Mouse (Mus musculus): ENCODE data around the gene Rab39. TPM values are rescaled to one million over a fixed set of nuclear protein-coding genes. Genes with fewer than 3 reads are reported as not detected.
A peak's percentile ranks its signal among the peaks of the same experiment; 100 is the strongest.

The Rab39 gene
- 3.1 and 3.2 TPM in 2 replicates for polyA plus RNA-seq (2016; fragmentation: Nextera tagmentation; extraction: Ambion mirVana)

DNA sequence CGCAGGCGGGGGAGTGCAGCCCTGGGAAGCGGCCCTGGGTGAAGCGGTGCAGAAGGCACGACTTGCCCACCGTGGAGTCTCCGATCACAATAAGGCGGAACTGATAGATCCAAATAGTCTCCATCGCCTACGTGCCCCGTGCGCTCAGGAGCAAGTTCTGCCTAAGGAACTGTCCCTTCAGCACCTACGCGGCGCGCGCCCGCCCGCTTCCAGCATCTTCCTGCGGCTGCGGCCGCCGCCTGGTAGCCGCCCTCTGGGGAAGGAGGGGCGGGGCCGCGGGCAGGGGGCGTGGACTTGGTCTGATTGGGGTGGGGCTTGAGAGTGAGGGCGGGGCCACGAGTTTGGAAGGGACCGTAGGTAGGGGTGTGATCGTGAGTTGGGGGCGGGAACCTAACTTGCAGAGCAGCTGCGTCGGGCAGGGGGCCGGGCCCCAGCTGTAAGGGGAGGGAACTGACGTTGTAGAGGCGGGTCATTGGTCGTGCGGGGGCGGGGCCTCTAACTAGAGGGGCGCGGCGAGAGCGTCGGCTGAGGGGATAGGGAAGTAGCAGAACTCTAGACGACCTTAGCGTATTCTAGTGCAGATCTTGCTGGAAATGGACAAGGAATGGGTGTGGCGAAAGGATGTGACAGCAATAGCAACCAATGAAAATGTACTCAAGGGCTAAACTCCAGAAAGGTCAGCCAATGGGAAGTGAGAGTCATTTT is at the start of gene Rab39:
Gene Rab39, minus strand, starts transcription at position 241 of the 705 bp plus-strand sequence.
- H3K36me3 ChIP-seq, result no peaks in the 10 kb centered on the region
- peak within 1 kb of the TSS; percentile 62 for H3K9ac ChIP-seq
- WGBS, result under 1% methylated on average over 46 of the region's 49 CpGs
- H3K27me3 ChIP-seq, result no peaks in the 10 kb centered on the region
- peak within 1 kb of the TSS; percentile 72 for H3K4me3 ChIP-seq
- H3K27ac ChIP-seq, result peak within 1 kb of the TSS; percentile 52; the same call in 1 of the 2 replicates
- H3K4me2 ChIP-seq (replicated peaks), result peak within 1 kb of the TSS; percentile 78
- peaks cover 10% of the 10 kb centered on the region for H3K4me1 ChIP-seq
- ATAC-seq (ENCODE audit: low FRiP score), result peak; percentile 95
- no peaks in the 10 kb centered on the region for H3K9me3 ChIP-seq (replicated peaks)

GRCm38 (mm10) chr9:53754801-53755200 is 48.8 kb upstream of the Rab39 start:
- H3K27me3 ChIP-seq, result peaks cover 4% of the 10 kb centered on the region; the same call in 1 of the 2 replicates
- no peaks in the 10 kb centered on the region for H3K9me3 ChIP-seq (replicated peaks)
- H3K36me3 ChIP-seq, result no peaks in the 10 kb centered on the region
- H3K4me1 ChIP-seq, result no peaks in the 10 kb centered on the region
- no peak overlapping the region for H3K27ac ChIP-seq
- no peak overlapping the region for H3K4me2 ChIP-seq (replicated peaks)
- ATAC-seq (ENCODE audit: low FRiP score), result no peak
- no peak overlapping the region for H3K9ac ChIP-seq
- no peak overlapping the region for H3K4me3 ChIP-seq

DNA sequence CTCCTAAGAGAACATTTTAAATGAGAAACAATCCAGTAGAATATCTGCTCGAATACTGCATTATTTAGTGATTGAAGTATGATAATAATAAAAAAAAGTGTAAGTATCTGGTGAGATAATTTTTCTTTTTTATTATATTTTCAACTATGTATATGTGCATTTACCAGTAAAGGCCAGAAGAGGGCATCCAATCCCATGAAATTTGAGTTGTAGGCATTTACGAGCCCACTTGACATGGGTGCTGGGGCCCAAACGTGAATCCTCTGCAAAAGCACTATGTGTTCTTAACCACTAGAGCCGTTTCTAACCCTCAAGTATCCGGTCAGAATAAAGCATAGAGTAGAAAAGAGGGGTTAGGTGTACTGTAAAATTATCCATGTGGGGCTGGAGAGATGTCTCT is 44.9 kb upstream of the Rab39 start:
- Histone ChIP-seq H3K27me3 (peaks cover 4% of the 10 kb centered on the region; the same call in 1 of the 2 replicates), H3K27ac (no peak overlapping the region), H3K4me3 (no peak overlapping the region), H3K9me3 (replicated peaks) (no peaks in the 10 kb centered on the region), H3K36me3 (no peaks in the 10 kb centered on the region), H3K9ac (no peak overlapping the region), H3K4me1 (no peaks in the 10 kb centered on the region), H3K4me2 (replicated peaks) (no peak overlapping the region)
- ATAC-seq (ENCODE audit: low FRiP score), result no peak
- WGBS, result 48% methylated on average over 5 of the region's 5 CpGs

DNA sequence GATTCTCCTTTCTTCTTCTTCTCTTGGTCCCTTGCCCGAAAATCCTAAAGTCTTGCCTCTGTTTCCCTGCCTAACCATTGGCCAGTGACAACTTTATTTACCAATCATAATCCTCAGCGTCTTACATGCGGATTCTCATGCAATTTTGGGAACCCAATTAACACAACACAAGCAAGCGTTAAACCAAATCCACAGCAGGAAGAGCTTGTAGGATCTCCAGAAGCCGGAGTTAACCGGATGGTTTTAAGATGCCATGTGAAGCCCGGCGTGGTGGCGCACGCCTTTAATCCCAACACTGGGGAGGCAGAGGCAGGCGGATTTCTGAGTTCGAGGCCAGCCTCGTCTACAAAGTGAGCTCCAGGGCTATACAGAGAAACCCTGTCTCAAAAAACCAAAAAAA is 44.4 kb upstream of the Rab39 start:
- ATAC-seq (ENCODE audit: low FRiP score), result no peak
- Histone ChIP-seq H3K27me3 (peaks cover under 1% of the 10 kb centered on the region; the same call in 1 of the 2 replicates), H3K4me1 (no peaks in the 10 kb centered on the region), H3K9ac (no peak overlapping the region), H3K36me3 (no peaks in the 10 kb centered on the region), H3K4me3 (no peak overlapping the region), H3K4me2 (replicated peaks) (no peak overlapping the region), H3K9me3 (replicated peaks) (no peaks in the 10 kb centered on the region), H3K27ac (no peak overlapping the region)
- WGBS, result 88% methylated on average over 13 of the region's 13 CpGs

- Histone ChIP-seq H3K27me3 (no peaks in the 10 kb centered on the region), H3K27ac (no peak overlapping the region), H3K9me3 (replicated peaks) (no peaks in the 10 kb centered on the region), H3K36me3 (no peaks in the 10 kb centered on the region), H3K9ac (no peak overlapping the region), H3K4me2 (replicated peaks) (no peak overlapping the region), H3K4me3 (no peak overlapping the region), H3K4me1 (no peaks in the 10 kb centered on the region)
- 59% methylated on average over 3 of the region's 3 CpGs for WGBS
- no peak for ATAC-seq (ENCODE audit: low FRiP score)
Observed at GRCm38 (mm10) chr9:53740829-53741404, 34.9 kb upstream of the Rab39 start.

DNA sequence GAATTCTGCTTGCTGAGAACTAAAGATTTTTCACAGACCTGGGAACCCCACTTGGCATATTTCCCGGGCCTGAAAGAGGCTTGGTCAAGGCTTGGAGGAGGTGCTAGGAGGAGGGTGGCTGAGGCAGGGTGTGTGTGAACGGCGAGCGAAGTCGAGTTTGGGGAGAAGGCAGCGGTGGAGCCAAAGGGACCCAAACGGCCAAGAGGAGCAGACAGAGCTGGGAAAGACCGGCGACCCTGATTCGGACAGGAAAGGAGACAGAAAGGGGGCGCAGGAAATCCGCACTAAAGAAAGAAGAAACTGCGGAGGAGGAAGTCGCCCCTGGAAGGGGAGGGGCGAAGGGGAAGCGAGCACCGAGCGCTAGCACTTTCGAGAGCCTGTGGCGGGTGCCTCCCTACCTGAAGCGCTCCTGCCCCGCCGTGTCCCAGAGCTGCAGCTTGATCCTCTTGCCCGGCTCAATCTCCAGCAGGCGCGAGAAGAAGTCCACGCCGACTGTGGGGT is 491 bp downstream of the Rab39 start:
- under 1% methylated on average over 28 of the region's 28 CpGs for WGBS
- Histone ChIP-seq H3K4me2 (replicated peaks) (peak overlapping the region; percentile 78), H3K27me3 (no peaks in the 10 kb centered on the region), H3K9ac (peak overlapping the region; percentile 62), H3K4me3 (peak overlapping the region; percentile 72), H3K36me3 (no peaks in the 10 kb centered on the region), H3K4me1 (peaks cover 10% of the 10 kb centered on the region), H3K9me3 (replicated peaks) (no peaks in the 10 kb centered on the region), H3K27ac (peak overlapping the region; percentile 52; the same call in 1 of the 2 replicates)
- ATAC-seq (ENCODE audit: low FRiP score), result peak; percentile 78

- no peak overlapping the region for H3K4me2 ChIP-seq (replicated peaks)
- peaks cover 10% of the 10 kb centered on the region for H3K4me1 ChIP-seq
- H3K4me3 ChIP-seq, result no peak overlapping the region
- H3K36me3 ChIP-seq, result no peaks in the 10 kb centered on the region
- H3K27me3 ChIP-seq, result no peaks in the 10 kb centered on the region
- 92% methylated on average over 1 of the region's 1 CpGs for WGBS
- ATAC-seq (ENCODE audit: low FRiP score), result no peak
- no peaks in the 10 kb centered on the region for H3K9me3 ChIP-seq (replicated peaks)
- H3K27ac ChIP-seq, result no peak overlapping the region
- H3K9ac ChIP-seq, result no peak overlapping the region
Observed at GRCm38 (mm10) chr9:53702991-53703390, 3.0 kb downstream of the Rab39 start.

GRCm38 (mm10) chr9:53700496-53700895 is 5.5 kb downstream of the Rab39 start:
- no peak overlapping the region for H3K27ac ChIP-seq
- WGBS, result 82% methylated on average over 4 of the region's 4 CpGs
- peaks cover 5% of the 10 kb centered on the region; the same call in 1 of the 2 replicates for H3K4me1 ChIP-seq
- no peaks in the 10 kb centered on the region for H3K9me3 ChIP-seq (replicated peaks)
- no peak overlapping the region for H3K9ac ChIP-seq
- H3K36me3 ChIP-seq, result no peaks in the 10 kb centered on the region
- ATAC-seq (ENCODE audit: low FRiP score), result no peak
- H3K27me3 ChIP-seq, result no peaks in the 10 kb centered on the region
- no peak overlapping the region for H3K4me3 ChIP-seq
- H3K4me2 ChIP-seq (replicated peaks), result no peak overlapping the region

DNA sequence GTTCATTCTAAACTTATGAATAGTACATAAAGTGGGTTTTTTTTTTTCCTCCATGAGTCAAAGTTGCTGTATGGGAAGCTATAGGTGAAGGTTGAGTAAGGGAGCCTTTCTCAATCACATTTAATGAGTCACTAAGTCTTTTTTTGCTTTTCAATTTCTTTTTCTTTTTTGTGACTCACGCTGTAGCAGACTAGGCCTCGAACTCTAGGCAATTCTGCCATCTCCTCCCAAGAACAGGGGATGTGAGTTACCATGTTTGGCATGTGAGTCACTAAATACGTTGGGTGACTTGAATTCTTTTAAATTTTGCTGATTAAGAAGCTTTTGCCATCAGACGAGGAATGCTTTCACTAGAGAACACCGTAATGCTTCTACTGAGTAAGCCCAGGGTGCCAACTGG is 10.2 kb downstream of the Rab39 start:
- ATAC-seq (ENCODE audit: low FRiP score), result no peak
- no peaks in the 10 kb centered on the region for H3K9me3 ChIP-seq (replicated peaks)
- H3K4me3 ChIP-seq, result no peak overlapping the region
- H3K4me1 ChIP-seq, result no peaks in the 10 kb centered on the region
- no peaks in the 10 kb centered on the region for H3K36me3 ChIP-seq
- no peak overlapping the region for H3K9ac ChIP-seq
- no peak overlapping the region for H3K4me2 ChIP-seq (replicated peaks)
- no peaks in the 10 kb centered on the region for H3K27me3 ChIP-seq
- no peak overlapping the region for H3K27ac ChIP-seq
- 84% methylated on average over 5 of the region's 5 CpGs for WGBS

DNA sequence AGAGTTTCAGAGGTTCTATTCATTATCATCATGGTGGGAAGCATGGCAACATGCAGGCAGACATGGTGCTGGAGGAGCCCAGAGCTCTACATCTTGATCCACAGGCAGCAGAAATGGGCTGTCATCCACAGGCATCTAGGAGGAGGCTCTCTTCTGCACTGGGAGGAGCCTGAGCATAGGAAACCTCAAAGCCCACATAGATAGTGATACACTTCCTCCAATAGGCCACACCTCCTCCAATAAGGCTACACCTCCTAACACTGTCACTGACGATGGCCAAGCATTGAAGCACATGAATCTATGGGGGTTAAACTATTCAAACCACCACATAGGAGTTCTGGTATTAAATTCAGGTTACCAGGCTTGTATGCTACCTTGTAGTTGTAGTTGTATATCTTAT is 12.3 kb downstream of the Rab39 start:
- no peaks in the 10 kb centered on the region for H3K4me1 ChIP-seq
- WGBS, result 89% methylated on average over 1 of the region's 1 CpGs

GRCm38 (mm10) chr9:53691745-53692670 is 14.0 kb downstream of the Rab39 start:
- H3K9ac ChIP-seq, result no peak overlapping the region
- H3K36me3 ChIP-seq, result no peaks in the 10 kb centered on the region
- H3K27me3 ChIP-seq, result no peaks in the 10 kb centered on the region
- H3K4me1 ChIP-seq, result no peaks in the 10 kb centered on the region
- H3K9me3 ChIP-seq (replicated peaks), result no peaks in the 10 kb centered on the region
- no peak for ATAC-seq (ENCODE audit: low FRiP score)
- H3K4me2 ChIP-seq (replicated peaks), result no peak overlapping the region
- 48% methylated on average over 7 of the region's 7 CpGs for WGBS
- no peak overlapping the region for H3K27ac ChIP-seq
- H3K4me3 ChIP-seq, result no peak overlapping the region

More for the DNA sequence above, 12.3 kb downstream of the Rab39 start:
- H3K27ac ChIP-seq, result no peak overlapping the region
- ATAC-seq (ENCODE audit: low FRiP score), result no peak
- no peaks in the 10 kb centered on the region for H3K27me3 ChIP-seq
- H3K4me2 ChIP-seq (replicated peaks), result no peak overlapping the region
- no peak overlapping the region for H3K4me3 ChIP-seq
- no peak overlapping the region for H3K9ac ChIP-seq
- no peaks in the 10 kb centered on the region for H3K9me3 ChIP-seq (replicated peaks)
- no peaks in the 10 kb centered on the region for H3K36me3 ChIP-seq

DNA sequence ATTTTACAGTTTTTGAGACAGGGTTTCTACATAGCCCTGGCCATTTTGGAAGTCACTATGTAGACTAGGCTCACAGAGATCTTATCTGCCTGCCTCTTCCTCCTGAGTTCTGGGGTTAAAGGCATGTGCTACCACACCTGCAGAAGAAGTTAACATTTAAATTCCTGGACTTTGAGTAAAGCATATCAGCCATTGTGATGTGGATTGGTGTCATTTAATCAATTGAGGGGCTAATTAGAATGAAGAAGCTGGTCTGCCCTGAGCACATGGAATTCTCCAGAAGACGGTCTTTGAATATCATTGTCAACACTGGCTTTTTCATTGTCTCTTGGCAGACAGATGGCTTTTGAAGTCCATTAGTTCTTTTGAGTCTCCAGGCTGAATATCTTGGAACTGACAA is 25.2 kb downstream of the Rab39 start:
- Histone ChIP-seq H3K4me2 (replicated peaks) (no peak overlapping the region), H3K4me1 (no peaks in the 10 kb centered on the region), H3K4me3 (no peak overlapping the region), H3K27me3 (no peaks in the 10 kb centered on the region), H3K36me3 (no peaks in the 10 kb centered on the region), H3K9ac (no peak overlapping the region), H3K27ac (no peak overlapping the region), H3K9me3 (replicated peaks) (0 out of 2 replicates have a peak, but pooled peaks cover 4% of the 10 kb centered on the region)
- ATAC-seq (ENCODE audit: low FRiP score), result no peak
- WGBS, result 75% methylated on average over 1 of the region's 1 CpGs
